Comparison of ENCODE assay signal across 8 mouse cellular contexts in genomic region chr10:78779981-78780651, GRCm38 (mm10). TPM values are rescaled to one million over a fixed set of nuclear protein-coding genes. Genes with fewer than 3 reads are reported as not detected.
DNase-seq lines count a peak whose midpoint lies in the region; ATAC-seq and TF ChIP-seq lines count a peak whose summit lies in the region.

Slc1a6 (plus strand) TSS chr10:78780496.

- no peaks in the 10 kb centered on the region for H3K9me3 ChIP-seq in forebrain, embryonic 15.5 days
- H3K9me3 ChIP-seq in intestine, embryonic 15.5 days: no peaks in the 10 kb centered on the region
- H3K9me3 ChIP-seq in limb, embryonic 13.5 days: no peaks in the 10 kb centered on the region
- no peaks in the 10 kb centered on the region for H3K9me3 ChIP-seq in midbrain, embryonic 16.5 days (replicated peaks; ENCODE audit: control insufficient read depth, low read length, poor library complexity, severe bottlenecking)

- peak; percentile 41 for DNase-seq in gastrocnemius, adult 2 months
- no peak for DNase-seq in gastrocnemius, postnatal 36 days
- DNase-seq in cerebellum, adult 11 months: peak; percentile 62
- DNase-seq in spleen, postnatal 10 days (ENCODE audit: low spot score in 2 of 2): no peak

- H3K27me3 ChIP-seq in forebrain, embryonic 15.5 days: no peaks in the 10 kb centered on the region
- H3K27me3 ChIP-seq in intestine, embryonic 15.5 days (replicated peaks): no peaks in the 10 kb centered on the region
- 0 out of 2 replicates have a peak, but pooled peaks cover 9% of the 10 kb centered on the region for H3K27me3 ChIP-seq in limb, embryonic 13.5 days
- H3K27me3 ChIP-seq in midbrain, embryonic 16.5 days (ENCODE audit: control insufficient read depth, insufficient read depth, low read depth, low read length): no peaks in the 10 kb centered on the region

- no peak for TF ChIP-seq CTCF in gastrocnemius, adult 2 months (IDR thresholded peaks at IDR 0.05)

- H3K4me1 ChIP-seq in forebrain, embryonic 15.5 days: peaks cover 12% of the 10 kb centered on the region
- H3K4me1 ChIP-seq in intestine, embryonic 15.5 days (replicated peaks): peaks cover 10% of the 10 kb centered on the region; the same call in 1 of the 2 replicates
- peaks cover 13% of the 10 kb centered on the region for H3K4me1 ChIP-seq in limb, embryonic 13.5 days
- peaks cover 11% of the 10 kb centered on the region for H3K4me1 ChIP-seq in midbrain, embryonic 16.5 days (ENCODE audit: control insufficient read depth, insufficient read depth, low read length)

- intact Hi-C loops in gastrocnemius, adult 2 months (cut with DNase I): no loop called here
- intact Hi-C loops in gastrocnemius, postnatal 36 days (cut with DNase I): no loop called here

- under 1% methylated on average over 49 of the region's 54 CpGs for WGBS in forebrain, embryonic 15.5 days
- WGBS in intestine, embryonic 15.5 days: under 1% methylated on average over 37 of the region's 54 CpGs
- WGBS in limb, embryonic 13.5 days: under 1% methylated on average over 45 of the region's 54 CpGs
- WGBS in midbrain, embryonic 16.5 days: under 1% methylated on average over 35 of the region's 54 CpGs

- ATAC-seq in forebrain, embryonic 15.5 days (replicated peaks): peak; percentile 90
- ATAC-seq in intestine, embryonic 15.5 days: peak; percentile 87
- ATAC-seq in limb, embryonic 13.5 days (ENCODE audit: low FRiP score, low read depth): peak; percentile 68
- peak; percentile 80 for ATAC-seq in midbrain, embryonic 16.5 days

- H3K4me2 ChIP-seq in forebrain, embryonic 15.5 days (replicated peaks): peak within 1 kb of the TSS; percentile 95
- H3K4me2 ChIP-seq in intestine, embryonic 15.5 days (replicated peaks): peak within 1 kb of the TSS; percentile 98
- peak within 1 kb of the TSS; percentile 100 for H3K4me2 ChIP-seq in limb, embryonic 13.5 days (replicated peaks)
- H3K4me2 ChIP-seq in midbrain, embryonic 16.5 days (ENCODE audit: low read length): peak within 1 kb of the TSS; percentile 86

- peak within 1 kb of the TSS; percentile 60 for H3K9ac ChIP-seq in forebrain, embryonic 15.5 days (replicated peaks)
- peak within 1 kb of the TSS; percentile 48 for H3K9ac ChIP-seq in intestine, embryonic 15.5 days
- peak within 1 kb of the TSS; percentile 77 for H3K9ac ChIP-seq in limb, embryonic 13.5 days
- H3K9ac ChIP-seq in midbrain, embryonic 16.5 days (ENCODE audit: low read depth, low read length): peak within 1 kb of the TSS; percentile 84

- peak within 1 kb of the TSS; percentile 72 for H3K4me3 ChIP-seq in gastrocnemius, adult 2 months
- peak within 1 kb of the TSS; percentile 55 for H3K4me3 ChIP-seq in forebrain, embryonic 15.5 days
- H3K4me3 ChIP-seq in intestine, embryonic 15.5 days (replicated peaks): peak within 1 kb of the TSS; percentile 57
- peak within 1 kb of the TSS; percentile 61 for H3K4me3 ChIP-seq in limb, embryonic 13.5 days
- H3K4me3 ChIP-seq in midbrain, embryonic 16.5 days (ENCODE audit: low read depth, low read length): peak within 1 kb of the TSS; percentile 64

- H3K36me3 ChIP-seq in forebrain, embryonic 15.5 days: no peaks in the 10 kb centered on the region
- H3K36me3 ChIP-seq in intestine, embryonic 15.5 days: no peaks in the 10 kb centered on the region
- no peaks in the 10 kb centered on the region for H3K36me3 ChIP-seq in limb, embryonic 13.5 days
- H3K36me3 ChIP-seq in midbrain, embryonic 16.5 days (ENCODE audit: control insufficient read depth, insufficient read depth, low read length): no peaks in the 10 kb centered on the region

- 0 out of 2 replicates have a peak within 1 kb of the TSS, but pooled peaks have one; percentile 12 for H3K27ac ChIP-seq in gastrocnemius, adult 2 months
- H3K27ac ChIP-seq in forebrain, embryonic 15.5 days (replicated peaks): no peak within 1 kb of the TSS
- no peak within 1 kb of the TSS for H3K27ac ChIP-seq in intestine, embryonic 15.5 days
- H3K27ac ChIP-seq in limb, embryonic 13.5 days: no peak within 1 kb of the TSS
- peak within 1 kb of the TSS; percentile 45 for H3K27ac ChIP-seq in midbrain, embryonic 16.5 days (ENCODE audit: low read length)

RNA-seq across cellular contexts. Expression of gene Slc1a6, which starts in this region (rescaled TPM):
- total RNA-seq in gastrocnemius, adult 2 months (2021): not detected
- total RNA-seq in gastrocnemius, postnatal 36 days (2021): not detected
- 4.4 and 4.8 TPM in 2 replicates for polyA plus RNA-seq in forebrain, embryonic 15.5 days (2015; fragmentation: Nextera tagmentation; extraction: Ambion mirVana)
- polyA plus RNA-seq in intestine, embryonic 15.5 days (2015; fragmentation: Nextera tagmentation; extraction: Ambion mirVana): 1.3 and 1.5 TPM in 2 replicates
- polyA plus RNA-seq in limb, embryonic 13.5 days (2015; fragmentation: Nextera tagmentation; extraction: Ambion mirVana): 2.3 and 3.0 TPM in 2 replicates
- polyA plus RNA-seq in midbrain, embryonic 16.5 days (2015; fragmentation: Nextera tagmentation; extraction: Ambion mirVana): 16.8 and 23.9 TPM in 2 replicates

Comparison
In these comparisons a context has a peak if more than half of its experiments do, and no peak if none do; other contexts are left out.
1. Peak in DNase-seq, H3K4me3 ChIP-seq and H3K27ac ChIP-seq in gastrocnemius, adult 2 months; RNA of the gene not detected or under 1 TPM.